Comparison of ENCODE assay signal across 8 mouse cellular contexts in genomic region chr2:69860972-69861452, GRCm38 (mm10). TPM values are rescaled to one million over a fixed set of nuclear protein-coding genes. Genes with fewer than 3 reads are reported as not detected.
DNase-seq lines count a peak whose midpoint lies in the region; ATAC-seq and TF ChIP-seq lines count a peak whose summit lies in the region.

No protein-coding gene starts in this region.

- H3K27ac ChIP-seq in liver, adult 2 months (replicated peaks; ENCODE audit: insufficient read depth, low read depth, low read length) = peak overlapping the region; percentile 51
- H3K27ac ChIP-seq in forebrain, embryonic 16.5 days (ENCODE audit: low read length) = peak overlapping the region; percentile 68
- peak overlapping the region; percentile 57 for H3K27ac ChIP-seq in intestine, embryonic 16.5 days (ENCODE audit: low read length)
- H3K27ac ChIP-seq in neural tube, embryonic 13.5 days (replicated peaks) = peak overlapping the region; percentile 93

- H3K9me3 ChIP-seq in forebrain, embryonic 16.5 days (ENCODE audit: control insufficient read depth, low read length) = no peaks in the 10 kb centered on the region
- H3K9me3 ChIP-seq in intestine, embryonic 16.5 days (ENCODE audit: control insufficient read depth, low read length) = no peaks in the 10 kb centered on the region
- no peaks in the 10 kb centered on the region for H3K9me3 ChIP-seq in neural tube, embryonic 13.5 days

- TF ChIP-seq CTCF in liver, adult 2 months (IDR thresholded peaks at IDR 0.05; ENCODE audit: low read depth, low read length) = no peak
- TF ChIP-seq CTCF in lung, adult 2 months (IDR thresholded peaks at IDR 0.05; ENCODE audit: insufficient read depth, low read length) = no peak

- peaks cover 10% of the 10 kb centered on the region; the same call in 1 of the 2 replicates for H3K4me1 ChIP-seq in liver, adult 2 months (ENCODE audit: control insufficient read depth, insufficient read depth, low read length)
- peaks cover 10% of the 10 kb centered on the region for H3K4me1 ChIP-seq in forebrain, embryonic 16.5 days (replicated peaks; ENCODE audit: control insufficient read depth, insufficient read depth, low read length)
- H3K4me1 ChIP-seq in intestine, embryonic 16.5 days (ENCODE audit: control insufficient read depth, insufficient read depth, low read length) = peaks cover 5% of the 10 kb centered on the region; the same call in 1 of the 2 replicates
- H3K4me1 ChIP-seq in lung, adult 2 months (ENCODE audit: control insufficient read depth, insufficient read depth, low read length) = no peaks in the 10 kb centered on the region
- H3K4me1 ChIP-seq in neural tube, embryonic 13.5 days (replicated peaks) = peaks cover 35% of the 10 kb centered on the region

- ATAC-seq in forebrain, embryonic 16.5 days = peak; percentile 66
- peak; percentile 75 for ATAC-seq in intestine, embryonic 16.5 days
- peak; percentile 70 for ATAC-seq in neural tube, embryonic 13.5 days (ENCODE audit: low read depth)

- peak overlapping the region; percentile 19 for H3K9ac ChIP-seq in liver, adult 2 months (ENCODE audit: low read depth, low read length)
- peak overlapping the region; percentile 98 for H3K9ac ChIP-seq in forebrain, embryonic 16.5 days (replicated peaks; ENCODE audit: low read depth, low read length)
- peak overlapping the region; percentile 99 for H3K9ac ChIP-seq in intestine, embryonic 16.5 days (ENCODE audit: low read depth, low read length)
- peak overlapping the region; percentile 99 for H3K9ac ChIP-seq in neural tube, embryonic 13.5 days

- peak; percentile 67 for DNase-seq in liver, adult 2 months (ENCODE audit: extremely low read depth, low read depth, low spot score)
- DNase-seq in liver = no peak
- DNase-seq in brain, embryonic 18.5 days (ENCODE audit: low read depth, low spot score) = peak; percentile 8
- DNase-seq in lung, adult 2 months = peak; percentile 30
- DNase-seq in ovary, adult 18-20 months (ENCODE audit: low spot score) = no peak

- TF ChIP-seq POLR2A in liver, adult 2 months (IDR thresholded peaks at IDR 0.05; ENCODE audit: extremely low read depth, insufficient read depth, low read length) = no peak
- no peak for TF ChIP-seq POLR2A in lung, adult 2 months (IDR thresholded peaks at IDR 0.05; ENCODE audit: borderline replicate concordance, extremely low read depth, low read depth, low read length)

- peaks cover 5% of the 10 kb centered on the region; the same call in 1 of the 2 replicates for H3K36me3 ChIP-seq in liver, adult 2 months (ENCODE audit: control insufficient read depth, insufficient read depth, low read length)
- H3K36me3 ChIP-seq in forebrain, embryonic 16.5 days (ENCODE audit: control insufficient read depth, insufficient read depth) = no peaks in the 10 kb centered on the region
- H3K36me3 ChIP-seq in intestine, embryonic 16.5 days (ENCODE audit: control insufficient read depth, insufficient read depth, low read length) = no peaks in the 10 kb centered on the region
- peaks cover 5% of the 10 kb centered on the region; the same call in 1 of the 2 replicates for H3K36me3 ChIP-seq in neural tube, embryonic 13.5 days

- WGBS in liver, adult 2 months = 5% methylated on average over 13 of the region's 13 CpGs
- WGBS in forebrain, embryonic 16.5 days = 10% methylated on average over 13 of the region's 13 CpGs
- WGBS in intestine, embryonic 16.5 days = 10% methylated on average over 13 of the region's 13 CpGs
- 5% methylated on average over 13 of the region's 13 CpGs for WGBS in lung, adult 2 months
- 12% methylated on average over 13 of the region's 13 CpGs for WGBS in neural tube, embryonic 13.5 days

- peak overlapping the region; percentile 72 for H3K4me2 ChIP-seq in forebrain, embryonic 16.5 days (ENCODE audit: low read length)
- H3K4me2 ChIP-seq in intestine, embryonic 16.5 days (ENCODE audit: low read depth, low read length) = peak overlapping the region; percentile 72
- H3K4me2 ChIP-seq in neural tube, embryonic 13.5 days = peak overlapping the region; percentile 74

- peak overlapping the region; percentile 98 for H3K4me3 ChIP-seq in liver, adult 2 months (ENCODE audit: insufficient read depth, low read depth, low read length)
- peak overlapping the region; percentile 90 for H3K4me3 ChIP-seq in forebrain, embryonic 16.5 days (replicated peaks; ENCODE audit: low read length)
- H3K4me3 ChIP-seq in intestine, embryonic 16.5 days (ENCODE audit: low read length) = peak overlapping the region; percentile 100
- H3K4me3 ChIP-seq in lung, adult 2 months (replicated peaks; ENCODE audit: extremely low read depth, low read depth, low read length) = peak overlapping the region; percentile 82
- H3K4me3 ChIP-seq in neural tube, embryonic 13.5 days = peak overlapping the region; percentile 100

- no peaks in the 10 kb centered on the region for H3K27me3 ChIP-seq in liver, adult 2 months (ENCODE audit: control insufficient read depth, insufficient read depth, low read length)
- no peaks in the 10 kb centered on the region for H3K27me3 ChIP-seq in forebrain, embryonic 16.5 days (replicated peaks; ENCODE audit: control insufficient read depth, insufficient read depth, low read length)
- no peaks in the 10 kb centered on the region for H3K27me3 ChIP-seq in intestine, embryonic 16.5 days (replicated peaks; ENCODE audit: control insufficient read depth, insufficient read depth, low read length)
- H3K27me3 ChIP-seq in neural tube, embryonic 13.5 days = no peaks in the 10 kb centered on the region

- peaks cover 10% of the 10 kb centered on the region; the same call in 1 of the 2 replicates for H3K79me2 ChIP-seq in liver, adult 2 months (ENCODE audit: control insufficient read depth, insufficient read depth, low read length)

RNA-seq across cellular contexts. Expression of gene Ssb, which starts 0.3 kb away (rescaled TPM):
- 20.9 and 40.3 TPM in 2 replicates for total RNA-seq in liver, adult 2 months (2014; rRNA removed)
- 1.5 and 1.8 TPM in 2 replicates for polyA plus RNA-seq in liver, adult 2 months (2012; rRNA removed)
- polyA plus RNA-seq in forebrain, embryonic 16.5 days (2015; fragmentation: Nextera tagmentation; extraction: Ambion mirVana) = 265 and 292 TPM in 2 replicates
- 223 and 249 TPM in 2 replicates for polyA plus RNA-seq in intestine, embryonic 16.5 days (2015; fragmentation: Nextera tagmentation; extraction: Ambion mirVana)
- polyA plus RNA-seq in lung, adult 2 months (2012; rRNA removed) = 1.7 and 4.2 TPM in 2 replicates
- polyA plus RNA-seq in neural tube, embryonic 13.5 days (2015; fragmentation: Nextera tagmentation; extraction: Ambion mirVana) = 341 and 352 TPM in 2 replicates

RNA-seq across cellular contexts. Expression of gene Mettl5, which starts 24.4 kb away (rescaled TPM):
- total RNA-seq in liver, adult 2 months (2014; rRNA removed) = 10.7 and 14.7 TPM in 2 replicates
- 7.9 and 9.7 TPM in 2 replicates for polyA plus RNA-seq in liver, adult 2 months (2012; rRNA removed)
- 25.2 and 27.7 TPM in 2 replicates for polyA plus RNA-seq in forebrain, embryonic 16.5 days (2015; fragmentation: Nextera tagmentation; extraction: Ambion mirVana)
- polyA plus RNA-seq in intestine, embryonic 16.5 days (2015; fragmentation: Nextera tagmentation; extraction: Ambion mirVana) = 36.7 and 38.5 TPM in 2 replicates
- polyA plus RNA-seq in lung, adult 2 months (2012; rRNA removed) = 4.0 and 4.6 TPM in 2 replicates
- polyA plus RNA-seq in neural tube, embryonic 13.5 days (2015; fragmentation: Nextera tagmentation; extraction: Ambion mirVana) = 26.9 and 31.0 TPM in 2 replicates

RNA-seq across cellular contexts. Expression of gene Ubr3, which starts 36.0 kb away (rescaled TPM):
- total RNA-seq in liver, adult 2 months (2014; rRNA removed) = 63.0 and 65.2 TPM in 2 replicates
- 12.0 and 12.8 TPM in 2 replicates for polyA plus RNA-seq in liver, adult 2 months (2012; rRNA removed)
- polyA plus RNA-seq in forebrain, embryonic 16.5 days (2015; fragmentation: Nextera tagmentation; extraction: Ambion mirVana) = 15.6 and 18.2 TPM in 2 replicates
- polyA plus RNA-seq in intestine, embryonic 16.5 days (2015; fragmentation: Nextera tagmentation; extraction: Ambion mirVana) = 8.3 and 11.1 TPM in 2 replicates
- polyA plus RNA-seq in lung, adult 2 months (2012; rRNA removed) = 10.2 and 14.3 TPM in 2 replicates
- 15.8 and 18.0 TPM in 2 replicates for polyA plus RNA-seq in neural tube, embryonic 13.5 days (2015; fragmentation: Nextera tagmentation; extraction: Ambion mirVana)

RNA-seq across cellular contexts. Expression of gene Klhl23, which starts 39.3 kb away (rescaled TPM):
- 1.5 and 2.3 TPM in 2 replicates for total RNA-seq in liver, adult 2 months (2014; rRNA removed)
- 0.22 and 0.46 TPM in 2 replicates for polyA plus RNA-seq in liver, adult 2 months (2012; rRNA removed)
- 71.7 and 81.2 TPM in 2 replicates for polyA plus RNA-seq in forebrain, embryonic 16.5 days (2015; fragmentation: Nextera tagmentation; extraction: Ambion mirVana)
- 29.5 and 31.1 TPM in 2 replicates for polyA plus RNA-seq in intestine, embryonic 16.5 days (2015; fragmentation: Nextera tagmentation; extraction: Ambion mirVana)
- polyA plus RNA-seq in lung, adult 2 months (2012; rRNA removed) = 3.0 and 5.8 TPM in 2 replicates
- polyA plus RNA-seq in neural tube, embryonic 13.5 days (2015; fragmentation: Nextera tagmentation; extraction: Ambion mirVana) = 57.9 and 67.3 TPM in 2 replicates

Comparison
In these comparisons a context has a peak if more than half of its experiments do, and no peak if none do; other contexts are left out.
1. DNase-seq: peak in liver, adult 2 months (single experiment), brain, embryonic 18.5 days (single experiment) and lung, adult 2 months (single experiment); none in liver (single experiment) and ovary, adult 18-20 months (single experiment).
2. H3K9ac ChIP-seq: peak in every context shown above with its lines; median percentile 99 in intestine, embryonic 16.5 days; 99 in neural tube, embryonic 13.5 days; 98 in forebrain, embryonic 16.5 days; 19 in liver, adult 2 months.
3. RNA of gene Ssb, which starts 0.3 kb away (polyA plus RNA-seq): 341 to 352 TPM in neural tube, embryonic 13.5 days, 265 to 292 TPM in forebrain, embryonic 16.5 days and 223 to 249 TPM in intestine, embryonic 16.5 days; 1.7 to 4.2 TPM in lung, adult 2 months and 1.5 to 1.8 TPM in liver, adult 2 months; every median in the first group is over 10 times any median in the second.
4. Peak in every context shown above with its lines, with median percentiles within 50 percentile points of each other: H3K27ac ChIP-seq, H3K4me3 ChIP-seq, ATAC-seq and H3K4me2 ChIP-seq.